Mouse (Mus musculus): ENCODE measurements at regions not wholly inside any gene's neighbourhood (a gene's known extent, or its start where the extent isn't known, plus 50 kb on each side); places are given as distances from the start of the nearest gene placed in this dataset.
A peak's percentile ranks its signal among the peaks of the same experiment; 100 is the strongest.

- no peaks in the 10 kb centered on the region for H3K4me1 ChIP-seq
- H3K9me3 ChIP-seq: no peaks in the 10 kb centered on the region
- H3K27me3 ChIP-seq: no peaks in the 10 kb centered on the region; the same call in 1 of the 2 replicates
- H3K27ac ChIP-seq (replicated peaks): no peak overlapping the region
- no peaks in the 10 kb centered on the region for H3K36me3 ChIP-seq
- H3K4me3 ChIP-seq: no peak overlapping the region
- WGBS: 81% methylated on average over 3 of the region's 3 CpGs
- H3K9ac ChIP-seq (replicated peaks): no peak overlapping the region
- H3K4me2 ChIP-seq (replicated peaks): no peak overlapping the region
- no peak for ATAC-seq (ENCODE audit: low FRiP score, low read depth)
These were observed 107.8 kb downstream of the Edn3 start for GRCm38 (mm10) chr2:174868186-174868585.

GRCm38 (mm10) chr2:174868743-174869369 is 108.4 kb downstream of the Edn3 start:
- H3K4me1 ChIP-seq: no peaks in the 10 kb centered on the region

GRCm38 (mm10) chr2:174870284-174870683 is 109.9 kb downstream of the Edn3 start:
- no peak overlapping the region for H3K9ac ChIP-seq (replicated peaks)
- no peak for ATAC-seq (ENCODE audit: low FRiP score, low read depth)
- H3K27ac ChIP-seq (replicated peaks): no peak overlapping the region
- no peak overlapping the region for H3K4me2 ChIP-seq (replicated peaks)
- no peaks in the 10 kb centered on the region; the same call in 1 of the 2 replicates for H3K27me3 ChIP-seq
- H3K9me3 ChIP-seq: no peaks in the 10 kb centered on the region
- no peak overlapping the region for H3K4me3 ChIP-seq
- H3K36me3 ChIP-seq: no peaks in the 10 kb centered on the region
- WGBS: 56% methylated on average over 5 of the region's 5 CpGs
- no peaks in the 10 kb centered on the region for H3K4me1 ChIP-seq

More at GRCm38 (mm10) chr2:174868743-174869369, 108.4 kb downstream of the Edn3 start:
- no peaks in the 10 kb centered on the region; the same call in 1 of the 2 replicates for H3K27me3 ChIP-seq
- H3K36me3 ChIP-seq: no peaks in the 10 kb centered on the region
- no peak overlapping the region for H3K9ac ChIP-seq (replicated peaks)
- 72% methylated on average over 8 of the region's 8 CpGs for WGBS
- no peaks in the 10 kb centered on the region for H3K9me3 ChIP-seq
- H3K4me2 ChIP-seq (replicated peaks): no peak overlapping the region
- ATAC-seq (ENCODE audit: low FRiP score, low read depth): no peak
- no peak overlapping the region for H3K4me3 ChIP-seq
- no peak overlapping the region for H3K27ac ChIP-seq (replicated peaks)

GRCm38 (mm10) chr2:174871225-174871624 is 110.8 kb downstream of the Edn3 start:
- Histone ChIP-seq H3K27ac (replicated peaks) (no peak overlapping the region), H3K36me3 (no peaks in the 10 kb centered on the region), H3K4me2 (replicated peaks) (no peak overlapping the region), H3K27me3 (no peaks in the 10 kb centered on the region; the same call in 1 of the 2 replicates), H3K9me3 (no peaks in the 10 kb centered on the region), H3K9ac (replicated peaks) (no peak overlapping the region), H3K4me3 (no peak overlapping the region), H3K4me1 (no peaks in the 10 kb centered on the region)
- WGBS: 87% methylated on average over 10 of the region's 10 CpGs
- no peak for ATAC-seq (ENCODE audit: low FRiP score, low read depth)

GRCm38 (mm10) chr2:174871844-174872243 is 111.4 kb downstream of the Edn3 start:
- Histone ChIP-seq H3K27ac (replicated peaks) (no peak overlapping the region), H3K9ac (replicated peaks) (no peak overlapping the region), H3K9me3 (no peaks in the 10 kb centered on the region), H3K4me1 (no peaks in the 10 kb centered on the region), H3K4me3 (no peak overlapping the region), H3K36me3 (no peaks in the 10 kb centered on the region), H3K4me2 (replicated peaks) (no peak overlapping the region), H3K27me3 (no peaks in the 10 kb centered on the region; the same call in 1 of the 2 replicates)
- 0 out of 2 replicates have a peak, but pooled peaks have one; percentile 47 for ATAC-seq (ENCODE audit: low FRiP score, low read depth)
- 61% methylated on average over 3 of the region's 3 CpGs for WGBS

- Histone ChIP-seq H3K27ac (replicated peaks) (no peak overlapping the region), H3K9ac (replicated peaks) (no peak overlapping the region), H3K27me3 (no peaks in the 10 kb centered on the region), H3K36me3 (no peaks in the 10 kb centered on the region), H3K4me2 (replicated peaks) (no peak overlapping the region), H3K4me3 (no peak overlapping the region), H3K4me1 (no peaks in the 10 kb centered on the region), H3K9me3 (no peaks in the 10 kb centered on the region)
- no peak for ATAC-seq (ENCODE audit: low FRiP score, low read depth)
- WGBS: 61% methylated on average over 5 of the region's 5 CpGs
These were observed 116.5 kb downstream of the Edn3 start for GRCm38 (mm10) chr2:174876886-174877285.

- no peak for ATAC-seq (ENCODE audit: low FRiP score, low read depth)
- no peak overlapping the region for H3K4me2 ChIP-seq (replicated peaks)
- no peak overlapping the region for H3K27ac ChIP-seq (replicated peaks)
- 76% methylated on average over 4 of the region's 4 CpGs for WGBS
- H3K9me3 ChIP-seq: no peaks in the 10 kb centered on the region
- no peaks in the 10 kb centered on the region for H3K36me3 ChIP-seq
- 0 out of 2 replicates have a peak, but pooled peaks cover under 1% of the 10 kb centered on the region for H3K4me1 ChIP-seq
- H3K9ac ChIP-seq (replicated peaks): no peak overlapping the region
- no peak overlapping the region for H3K4me3 ChIP-seq
- no peaks in the 10 kb centered on the region for H3K27me3 ChIP-seq
These were observed 118.6 kb downstream of the Edn3 start for GRCm38 (mm10) chr2:174878979-174879378.

- no peak overlapping the region for H3K9ac ChIP-seq (replicated peaks)
- no peaks in the 10 kb centered on the region for H3K27me3 ChIP-seq
- no peak overlapping the region for H3K27ac ChIP-seq (replicated peaks)
- H3K4me3 ChIP-seq: no peak overlapping the region
- 0 out of 2 replicates have a peak, but pooled peaks cover 4% of the 10 kb centered on the region for H3K4me1 ChIP-seq
- H3K9me3 ChIP-seq: no peaks in the 10 kb centered on the region
- H3K36me3 ChIP-seq: no peaks in the 10 kb centered on the region
- no peak for ATAC-seq (ENCODE audit: low FRiP score, low read depth)
- no peak overlapping the region for H3K4me2 ChIP-seq (replicated peaks)
- 92% methylated on average over 13 of the region's 13 CpGs for WGBS
These were observed 120.2 kb downstream of the Edn3 start for GRCm38 (mm10) chr2:174880659-174881058.

GRCm38 (mm10) chr2:174884232-174885225 is 124.1 kb downstream of the Edn3 start:
- H3K36me3 ChIP-seq: no peaks in the 10 kb centered on the region
- H3K4me1 ChIP-seq: 0 out of 2 replicates have a peak, but pooled peaks cover 4% of the 10 kb centered on the region
- H3K4me2 ChIP-seq (replicated peaks): no peak overlapping the region
- no peaks in the 10 kb centered on the region for H3K9me3 ChIP-seq
- 79% methylated on average over 19 of the region's 19 CpGs for WGBS
- ATAC-seq (ENCODE audit: low FRiP score, low read depth): 0 out of 2 replicates have a peak, but pooled peaks have one; percentile 30
- H3K4me3 ChIP-seq: no peak overlapping the region
- no peak overlapping the region for H3K27ac ChIP-seq (replicated peaks)
- H3K9ac ChIP-seq (replicated peaks): no peak overlapping the region
- no peaks in the 10 kb centered on the region for H3K27me3 ChIP-seq

GRCm38 (mm10) chr2:174892658-174893057 is 117.4 kb upstream of the Gm14444 start:
- ATAC-seq (ENCODE audit: low FRiP score, low read depth): peak; percentile 38; the same call in 1 of the 2 replicates
- Histone ChIP-seq H3K27ac (replicated peaks) (no peak overlapping the region), H3K27me3 (no peaks in the 10 kb centered on the region), H3K9ac (replicated peaks) (no peak overlapping the region), H3K4me1 (no peaks in the 10 kb centered on the region), H3K4me3 (no peak overlapping the region), H3K4me2 (replicated peaks) (no peak overlapping the region), H3K36me3 (no peaks in the 10 kb centered on the region), H3K9me3 (no peaks in the 10 kb centered on the region)
- WGBS: 76% methylated on average over 7 of the region's 7 CpGs

GRCm38 (mm10) chr2:174897424-174897823 is 112.6 kb upstream of the Gm14444 start:
- 69% methylated on average over 8 of the region's 8 CpGs for WGBS
- no peak overlapping the region for H3K9ac ChIP-seq (replicated peaks)
- no peak overlapping the region for H3K4me2 ChIP-seq (replicated peaks)
- no peaks in the 10 kb centered on the region for H3K4me1 ChIP-seq
- no peaks in the 10 kb centered on the region for H3K36me3 ChIP-seq
- no peak for ATAC-seq (ENCODE audit: low FRiP score, low read depth)
- H3K9me3 ChIP-seq: no peaks in the 10 kb centered on the region
- H3K27ac ChIP-seq (replicated peaks): no peak overlapping the region
- H3K4me3 ChIP-seq: no peak overlapping the region
- H3K27me3 ChIP-seq: 0 out of 2 replicates have a peak, but pooled peaks cover 3% of the 10 kb centered on the region
